In genomic region chr2:17849267-17849666, GRCm38 (mm10) we compare ENCODE assay signal across 12 mouse cellular contexts.
DNase-seq lines count a peak whose midpoint lies in the region; ATAC-seq and TF ChIP-seq lines count a peak whose summit lies in the region.
"Had no signal": no experiment of that assay in that cellular context is flagged by ENCODE, and none has a peak within 500 bp of the region (broad histone marks: within the 10 kb centered on the region; RNA-seq: fewer than 3 reads in every experiment).

No protein-coding gene starts in this region.

- no peaks in the 10 kb centered on the region for H3K4me1 ChIP-seq in forebrain, postnatal 0 days (ENCODE audit: insufficient read depth)
- peaks cover 14% of the 10 kb centered on the region for H3K4me1 ChIP-seq in forebrain, embryonic 12.5 days
- no peaks in the 10 kb centered on the region; the same call in 1 of the 2 replicates for H3K4me1 ChIP-seq in cortical plate, adult 2 months (ENCODE audit: control insufficient read depth, insufficient read depth, low read length)
- H3K4me1 ChIP-seq: stomach, embryonic 15.5 days had no signal

- H3K36me3 ChIP-seq in forebrain, postnatal 0 days (ENCODE audit: insufficient read depth), result no peaks in the 10 kb centered on the region
- no peaks in the 10 kb centered on the region for H3K36me3 ChIP-seq in forebrain, embryonic 12.5 days (replicated peaks)
- H3K36me3 ChIP-seq: heart, embryonic 15.5 days; stomach, embryonic 15.5 days had no signal

- WGBS in forebrain, postnatal 0 days, result 48% methylated on average over 4 of the region's 4 CpGs
- WGBS in forebrain, embryonic 12.5 days, result 52% methylated on average over 4 of the region's 4 CpGs

- ATAC-seq in forebrain, postnatal 0 days, result no peak
- no peak for ATAC-seq in forebrain, embryonic 12.5 days (ENCODE audit: low FRiP score)
- no peak for ATAC-seq in erythroblast, adult 5-6 weeks (replicated peaks; ENCODE audit: low FRiP score, poor library complexity, severe bottlenecking)

- H3K4me2 ChIP-seq in forebrain, postnatal 0 days (ENCODE audit: low read depth), result no peak overlapping the region
- no peak overlapping the region for H3K4me2 ChIP-seq in forebrain, embryonic 12.5 days
- H3K4me2 ChIP-seq: heart, embryonic 15.5 days; stomach, embryonic 15.5 days had no signal

- no peak overlapping the region for H3K4me3 ChIP-seq in forebrain, postnatal 0 days (ENCODE audit: low read depth, low read length)
- no peak overlapping the region for H3K4me3 ChIP-seq in forebrain, embryonic 12.5 days (replicated peaks)
- no peak overlapping the region for H3K4me3 ChIP-seq in left cerebral cortex, adult 2 months
- H3K4me3 ChIP-seq in cortical plate, adult 2 months (ENCODE audit: insufficient read depth, low read length), result no peak overlapping the region
- H3K4me3 ChIP-seq: heart, embryonic 15.5 days; stomach, embryonic 15.5 days had no signal

- no peak for TF ChIP-seq POLR2A in cortical plate, adult 2 months (IDR thresholded peaks at IDR 0.05; ENCODE audit: extremely low read depth, insufficient read depth, low read length)

- H3K27ac ChIP-seq in forebrain, postnatal 0 days (ENCODE audit: low read depth, low read length), result no peak overlapping the region
- no peak overlapping the region for H3K27ac ChIP-seq in forebrain, embryonic 12.5 days
- H3K27ac ChIP-seq in left cerebral cortex, adult 2 months, result no peak overlapping the region
- H3K27ac ChIP-seq in cortical plate, adult 2 months (ENCODE audit: insufficient read depth, low read length), result no peak overlapping the region
- H3K27ac ChIP-seq: heart, embryonic 15.5 days; stomach, embryonic 15.5 days had no signal

- DNase-seq in forebrain, postnatal 0 days, result no peak
- DNase-seq in left cerebral cortex, adult 2 months (ENCODE audit: extremely low spot score in 1 of 2, low spot score in 2 of 2), result no peak
- DNase-seq in left cerebral cortex, postnatal 25 days (ENCODE audit: low spot score in 2 of 2), result no peak
- DNase-seq in retina, postnatal 1 day, result peak; percentile 43
- DNase-seq in layer of hippocampus, adult 11-12 months (ENCODE audit: low spot score), result no peak
- DNase-seq: cerebellum, postnatal 25 days; liver had no signal

- peak; percentile 21; the same call in 1 of the 2 replicates for TF ChIP-seq CTCF in forebrain, postnatal 0 days (IDR thresholded peaks at IDR 0.05; ENCODE audit: low read depth)
- TF ChIP-seq CTCF in left cerebral cortex, adult 2 months (IDR thresholded peaks at IDR 0.05), result peak; percentile 45
- peak; percentile 33; the same call in 1 of the 2 replicates for TF ChIP-seq CTCF in cortical plate, adult 2 months (IDR thresholded peaks at IDR 0.05; ENCODE audit: extremely low read depth, insufficient read depth, low read length)

- no peaks in the 10 kb centered on the region for H3K9me3 ChIP-seq in forebrain, postnatal 0 days (ENCODE audit: low read length)
- H3K9me3 ChIP-seq in forebrain, embryonic 12.5 days, result no peaks in the 10 kb centered on the region
- H3K9me3 ChIP-seq: heart, embryonic 15.5 days; stomach, embryonic 15.5 days had no signal

- H3K27me3 ChIP-seq in forebrain, postnatal 0 days (ENCODE audit: insufficient read depth, low read length), result no peaks in the 10 kb centered on the region
- H3K27me3 ChIP-seq in forebrain, embryonic 12.5 days, result peaks cover 8% of the 10 kb centered on the region; the same call in 1 of the 2 replicates
- H3K27me3 ChIP-seq: heart, embryonic 15.5 days; stomach, embryonic 15.5 days had no signal

- no peak overlapping the region for H3K9ac ChIP-seq in forebrain, postnatal 0 days
- no peak overlapping the region for H3K9ac ChIP-seq in forebrain, embryonic 12.5 days
- H3K9ac ChIP-seq: heart, embryonic 15.5 days; stomach, embryonic 15.5 days had no signal

- intact Hi-C loops in left cerebral cortex, adult 2 months (cut with DNase I), result loop anchor here (5.0 kb wide), 1 partner anchor 178 kb away; no protein-coding TSS in a partner anchor
- intact Hi-C loops in left cerebral cortex, postnatal 25 days (cut with DNase I), result loop anchor here (10.0 kb wide), 1 partner anchor 314 kb away; no protein-coding TSS in a partner anchor
